ENCODE assay signal across 7 mouse cellular contexts in the genomic region with DNA sequence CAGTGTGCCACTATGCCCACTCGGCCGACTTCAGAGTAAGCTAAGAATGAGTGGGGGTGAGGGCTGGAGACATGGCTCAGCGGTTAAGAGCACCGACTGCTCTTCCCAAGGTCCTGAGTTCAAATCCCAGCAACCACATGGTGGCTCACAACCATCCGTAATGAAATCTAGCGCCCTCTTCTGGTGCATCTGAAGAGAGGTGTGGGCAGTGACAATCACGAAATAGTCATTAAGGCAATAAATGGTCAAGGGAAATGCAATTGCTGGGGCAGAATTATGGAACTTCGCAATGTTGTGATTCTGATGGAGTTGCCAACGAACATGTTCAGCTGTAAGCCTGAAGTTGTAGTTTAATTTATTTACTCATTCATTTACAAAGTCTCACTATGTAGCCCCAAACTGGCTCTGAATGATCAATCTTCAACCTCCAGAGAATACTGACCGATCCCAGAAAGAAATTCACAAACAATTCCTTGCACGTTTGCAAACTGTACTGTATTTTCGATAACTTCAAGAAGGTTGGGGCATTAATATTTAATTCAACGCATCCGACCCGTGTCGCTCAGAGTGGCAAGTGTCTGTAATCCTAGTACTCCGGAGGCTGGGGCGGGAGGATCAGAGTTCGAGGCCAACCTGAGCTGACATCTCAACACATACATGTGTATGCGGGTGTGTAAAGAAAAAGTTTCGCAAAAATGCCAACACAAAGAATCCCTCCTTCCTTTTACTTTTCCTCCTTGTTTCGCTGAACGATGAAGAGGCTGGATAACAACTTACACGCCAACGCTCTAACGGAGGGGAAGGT. TPM values are rescaled to one million over a fixed set of nuclear protein-coding genes. Genes with fewer than 3 reads are reported as not detected.
DNase-seq lines count a peak whose midpoint lies in the region; TF ChIP-seq lines count a peak whose summit lies in the region.

No protein-coding gene starts in this region.

- TF ChIP-seq POLR2A in lung, adult 2 months (IDR thresholded peaks at IDR 0.05; ENCODE audit: borderline replicate concordance, extremely low read depth, low read depth, low read length): no peak
- no peak for TF ChIP-seq POLR2A in embryonic fibroblast, embryonic 13.5 days (IDR thresholded peaks at IDR 0.05; ENCODE audit: low read depth, low read length)
- no peak for TF ChIP-seq POLR2A in myocyte (IDR thresholded peaks at IDR 0.05; ENCODE audit: insufficient read length, low read depth)

- H3K4me1 ChIP-seq in lung, adult 2 months (ENCODE audit: control insufficient read depth, insufficient read depth, low read length): peaks cover 5% of the 10 kb centered on the region
- no peaks in the 10 kb centered on the region; the same call in 1 of the 2 replicates for H3K4me1 ChIP-seq in embryonic fibroblast, embryonic 13.5 days (ENCODE audit: control insufficient read depth, insufficient read depth, low read length)
- peaks cover 12% of the 10 kb centered on the region for H3K4me1 ChIP-seq in limb, embryonic 10.5 days

- peak overlapping the region; percentile 33 for H3ac ChIP-seq in myocyte (ENCODE audit: control insufficient read depth, insufficient read length)

- peak overlapping the region; percentile 84 for H3K4me2 ChIP-seq in myocyte (ENCODE audit: low read depth)

- peak overlapping the region; percentile 75 for H3K27ac ChIP-seq in embryonic fibroblast, embryonic 13.5 days (ENCODE audit: insufficient read depth, low read length)
- H3K27ac ChIP-seq in limb, embryonic 10.5 days: peak overlapping the region; percentile 89

- no peak for TF ChIP-seq CTCF in lung, adult 2 months (IDR thresholded peaks at IDR 0.05; ENCODE audit: insufficient read depth, low read length)
- TF ChIP-seq CTCF in embryonic fibroblast, embryonic 13.5 days (IDR thresholded peaks at IDR 0.05; ENCODE audit: borderline replicate concordance, insufficient read depth, low read length): no peak

- no peaks in the 10 kb centered on the region for H3K27me3 ChIP-seq in limb, embryonic 10.5 days (ENCODE audit: low read depth, poor library complexity, severe bottlenecking)
- H3K27me3 ChIP-seq in myocyte (ENCODE audit: control insufficient read depth, insufficient read depth, insufficient read length): no peaks in the 10 kb centered on the region

- WGBS in lung, adult 2 months: 30% methylated on average over 26 of the region's 26 CpGs
- WGBS in limb, embryonic 10.5 days: 32% methylated on average over 26 of the region's 26 CpGs

- H3K79me2 ChIP-seq in myocyte (ENCODE audit: control insufficient read depth, insufficient read depth): peaks cover 30% of the 10 kb centered on the region

- H3K36me3 ChIP-seq in limb, embryonic 10.5 days: peaks cover 31% of the 10 kb centered on the region
- H3K36me3 ChIP-seq in myocyte (ENCODE audit: control insufficient read depth, insufficient read depth): peaks cover 12% of the 10 kb centered on the region

- DNase-seq in lung, adult 2 months: no peak
- no peak for DNase-seq in lung, postnatal 25 days (ENCODE audit: low spot score)
- peak; percentile 9 for DNase-seq in T-cell, adult 2 months (ENCODE audit: low spot score)
- DNase-seq in limb, embryonic 10.5 days (ENCODE audit: low spot score): peak; percentile 36
- no peak for DNase-seq in left cerebral cortex, adult 11 months (ENCODE audit: low spot score)

- peak overlapping the region; percentile 93 for H3K4me3 ChIP-seq in lung, adult 2 months (replicated peaks; ENCODE audit: extremely low read depth, low read depth, low read length)
- peak overlapping the region; percentile 100 for H3K4me3 ChIP-seq in embryonic fibroblast, embryonic 13.5 days (ENCODE audit: insufficient read depth, low read length)
- peak overlapping the region; percentile 92 for H3K4me3 ChIP-seq in limb, embryonic 10.5 days
- H3K4me3 ChIP-seq in myocyte: peak overlapping the region; percentile 93

- no peaks in the 10 kb centered on the region for H3K9me3 ChIP-seq in limb, embryonic 10.5 days (replicated peaks)

TF ChIP-seq in myocyte, 11 proteins besides CTCF, POLR2A, EP300 and RAD21:
- TF ChIP-seq TCF3 (IDR thresholded peaks at IDR 0.05; ENCODE audit: insufficient read length, low read depth) (no peak), REST (IDR thresholded peaks at IDR 0.05; ENCODE audit: insufficient read depth, insufficient read length) (no peak), MYOD1 (IDR thresholded peaks at IDR 0.05; ENCODE audit: control insufficient read depth in 1 of 3, insufficient read length in 2 of 3, low read depth in 2 of 3) (no peak), USF1 (IDR thresholded peaks at IDR 0.05; ENCODE audit: low read depth) (no peak), MAX (IDR thresholded peaks at IDR 0.05; ENCODE audit: low read depth) (no peak), CEBPB (IDR thresholded peaks at IDR 0.05; ENCODE audit: insufficient read depth, poor library complexity, severe bottlenecking) (no peak), TCF12 (IDR thresholded peaks at IDR 0.05; ENCODE audit: insufficient read depth, poor library complexity, severe bottlenecking) (no peak), MYOG (IDR thresholded peaks at IDR 0.05; ENCODE audit: control insufficient read depth in 1 of 3, insufficient read depth in 1 of 3, insufficient read length in 2 of 3, low read depth in 2 of 3) (no peak), SRF (IDR thresholded peaks at IDR 0.05; ENCODE audit: control insufficient read depth, insufficient read length, low read depth) (no peak), POLR2AphosphoS2 (IDR thresholded peaks at IDR 0.05; ENCODE audit: insufficient read length, low read depth) (no peak), E2F4 (IDR thresholded peaks at IDR 0.05; ENCODE audit: insufficient read depth) (no peak)

RNA-seq across cellular contexts. Expression of a gene that starts 1.4 kb away (rescaled TPM):
- 4.6 and 7.7 TPM in 2 replicates for polyA plus RNA-seq in lung, adult 2 months (2012; rRNA removed)
- 52.3 and 52.8 TPM in 2 replicates for polyA plus RNA-seq in embryonic fibroblast, embryonic 13.5 days (2011; ENCODE audit: insufficient read length, low read depth, missing spikeins)
- 70.8 and 79.1 TPM in 2 replicates for polyA plus RNA-seq in limb, embryonic 10.5 days (2016; fragmentation: Nextera tagmentation; extraction: Ambion mirVana)
- polyA plus RNA-seq in myocyte (2012; fragmentation: generic; extraction: Trizol): 7.8 TPM

Comparison
In these comparisons a context has a peak if more than half of its experiments do, and no peak if none do; other contexts are left out.
1. DNase-seq: peak in T-cell, adult 2 months (single experiment) and limb, embryonic 10.5 days (single experiment); none in lung, adult 2 months (single experiment), lung, postnatal 25 days (single experiment) and left cerebral cortex, adult 11 months (single experiment).
2. Peak in every context shown above with its lines, with median percentiles within 50 percentile points of each other: H3K4me3 ChIP-seq.